Mouse (Mus musculus) left cerebral cortex, adult 2 months (tissue): ENCODE measurements around the gene Rpl38. TPM values are rescaled to one million over a fixed set of nuclear protein-coding genes. Genes with fewer than 3 reads are reported as not detected.
"Not testable (repeated sequence)": the region's sequence is repeated elsewhere in the genome, so short reads cannot be mapped to it uniquely, and the experiment has no call there.

Source experiments
- DNase-seq, 2 experiments: peaks; one replicate each; pipeline ENCODE4 v3.0.0; 2021 to 2022; ENCODE audit warnings: low spot score in 2 of 2, mixed read lengths in 1 of 2; ENCODE audit errors: extremely low spot score in 1 of 2
- H3K27ac ChIP-seq: fragments of 200-600 bp; 2 replicates; pipeline ENCODE4 v1.8.1; 2022
- H3K4me3 ChIP-seq: fragments of 200-600 bp; 2 replicates; pipeline ENCODE4 v1.8.1; 2022
- CTCF ChIP-seq: fragments of 200-600 bp; IDR thresholded peaks from 2 replicates; pipeline ENCODE4 v1.8.1; 2022; ENCODE audit warnings: antibody characterized with exemption, mild to moderate bottlenecking, moderate library complexity
- intact Hi-C: fragments of 180-260 bp; cut with DNase I; formaldehyde crosslinking; loops from one replicate; pipeline ENCODE4 v1.15.1; 2025
- total RNA-seq, 2 experiments: library from RNA; stranded (reverse); gene quantifications; 2 replicates each; pipeline ENCODE4 v1.2.3; 2021

The Rpl38 gene
- total RNA-seq, 2 experiments from 2014 or later, result 817 to 866 TPM

DNA sequence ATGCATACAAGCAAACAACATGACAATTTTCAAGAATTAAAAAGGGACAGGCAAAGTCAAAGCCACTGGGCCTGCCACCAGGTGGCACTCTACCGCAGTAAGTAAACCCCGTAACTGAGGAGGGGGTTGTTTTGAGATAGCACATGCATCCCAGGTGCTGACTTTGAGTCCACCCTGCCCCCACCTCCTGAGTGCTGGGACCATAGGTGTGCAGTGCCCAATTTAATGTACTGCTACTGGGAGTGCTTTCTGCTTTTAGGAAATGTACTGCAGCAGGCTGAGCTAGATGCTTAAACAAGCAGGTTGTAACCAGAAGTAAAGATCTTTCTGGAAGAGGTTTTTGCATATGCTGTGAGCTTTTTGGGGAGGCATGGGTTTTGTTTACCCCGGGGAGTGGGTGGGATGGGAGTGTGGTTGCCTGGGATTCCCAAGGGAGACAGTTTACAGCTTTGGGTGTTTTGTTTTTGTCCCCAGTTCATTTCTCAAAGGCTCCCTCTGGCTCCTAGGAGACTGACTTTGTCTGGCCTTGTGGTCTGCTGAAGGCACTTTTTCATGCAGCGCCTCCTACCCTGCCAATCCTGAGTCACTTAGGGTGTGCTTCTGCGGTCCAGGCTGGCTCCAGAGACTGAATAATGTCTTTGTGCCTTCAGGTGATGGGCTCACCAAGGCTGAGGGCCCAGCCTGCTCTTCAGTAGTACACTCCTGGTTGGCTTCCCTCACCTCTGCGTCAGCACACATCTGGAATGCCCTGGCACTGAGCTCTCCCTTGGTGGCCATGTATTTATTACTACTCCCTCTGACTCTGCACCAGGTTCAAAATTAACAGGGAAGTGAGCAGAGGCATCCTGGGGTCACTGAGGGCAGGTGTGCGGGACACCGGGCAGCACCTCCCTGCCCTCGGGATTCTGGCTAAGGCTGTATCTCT, 4.7 kb downstream of the Rpl38 start:
- intact Hi-C loops, result loop anchor here (2.0 to 5.0 kb wide), 3 partner anchors 64 to 239 kb away; partner anchors contain the start of gene Btbd17
- TF ChIP-seq CTCF, result peak; percentile 69
- Histone ChIP-seq H3K4me3 (no peak overlapping the region), H3K27ac (peak overlapping the region; percentile 44; the same call in 1 of the 2 replicates)
- DNase-seq, result peak; percentile 32 to 50

DNA sequence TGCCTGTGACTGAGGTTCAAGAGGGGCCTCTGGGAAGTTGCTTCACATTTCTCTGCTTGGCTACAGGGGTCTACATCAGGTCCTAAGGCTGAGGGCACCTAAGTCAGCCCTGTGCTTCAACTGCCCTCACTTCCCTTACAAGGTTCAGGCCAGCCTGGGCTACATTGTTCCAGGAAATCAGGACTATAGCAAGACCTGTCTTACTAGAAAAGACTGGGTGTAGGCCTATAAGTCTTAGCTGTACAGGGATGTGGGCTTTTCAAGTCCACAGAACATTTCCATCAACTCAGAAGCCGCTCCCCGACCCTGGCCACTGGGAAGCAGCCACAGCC, 5.4 kb downstream of the Rpl38 start:
- no peak overlapping the region; the same call in 1 of the 2 replicates for H3K27ac ChIP-seq
- DNase-seq, result no peak
- no peak overlapping the region for H3K4me3 ChIP-seq
- no peak for TF ChIP-seq CTCF
- intact Hi-C loops, result loop anchor here (2.0 to 5.0 kb wide), 3 partner anchors 63 to 239 kb away; partner anchors contain the start of gene Btbd17

- no peak for DNase-seq
- no peak overlapping the region for H3K27ac ChIP-seq
- intact Hi-C loops, result loop anchor here (5.0 kb wide), 1 partner anchor 238 kb away; no protein-coding TSS in a partner anchor
- no peak overlapping the region for H3K4me3 ChIP-seq
- no peak for TF ChIP-seq CTCF
Observed at GRCm38 (mm10) chr11:114674180-114674579, 5.9 kb downstream of the Rpl38 start.

GRCm38 (mm10) chr11:114674796-114675195, 6.5 kb downstream of the Rpl38 start:
- not testable (repeated sequence) for H3K27ac ChIP-seq, DNase-seq
- H3K4me3 ChIP-seq, result peak overlapping the region; percentile 61
- intact Hi-C loops, result loop anchor here (5.0 kb wide), 1 partner anchor 238 kb away; no protein-coding TSS in a partner anchor

GRCm38 (mm10) chr11:114675341-114675825, 7.1 kb downstream of the Rpl38 start, which contains the start of gene Ttyh2:
Gene Ttyh2, plus strand, starts transcription at chr11:114675431.
- no peak for TF ChIP-seq CTCF
- DNase-seq, result peak; percentile 47 to 69
- Histone ChIP-seq H3K4me3 (peak within 1 kb of the TSS; percentile 61), H3K27ac (peak within 1 kb of the TSS; percentile 84)
- intact Hi-C loops, result no loop called here

DNA sequence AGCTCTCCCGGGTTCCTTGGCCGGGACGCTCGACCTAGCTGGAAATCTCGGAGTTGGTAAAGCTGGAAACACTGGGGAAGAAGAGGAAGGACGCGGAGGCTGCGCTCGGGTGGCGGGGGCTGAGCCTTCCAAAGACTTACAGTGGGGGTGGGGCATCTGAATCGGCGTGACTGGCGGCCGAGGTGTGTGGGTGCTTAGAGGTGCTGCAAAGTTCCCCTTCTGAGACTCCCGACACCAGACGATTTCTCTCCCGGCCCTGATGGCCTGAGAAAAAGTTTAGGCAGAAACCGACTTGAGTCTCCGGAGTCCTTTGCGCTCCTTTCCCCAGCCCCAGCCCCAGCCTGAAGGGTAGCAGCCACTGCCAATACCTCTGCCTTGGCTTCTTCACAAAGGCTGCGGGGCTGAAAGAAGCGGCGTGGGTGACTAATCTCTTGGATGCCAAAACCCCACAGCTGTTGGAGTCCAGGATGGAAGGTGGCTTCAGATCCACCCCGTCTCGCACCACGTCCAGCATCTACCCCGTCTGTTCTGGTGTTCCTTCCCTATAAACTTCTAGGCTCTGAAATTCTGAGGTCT, 7.6 kb downstream of the Rpl38 start:
- H3K27ac ChIP-seq, result peak overlapping the region; percentile 84
- intact Hi-C loops, result no loop called here
- TF ChIP-seq CTCF, result no peak
- peak overlapping the region; percentile 61 for H3K4me3 ChIP-seq
- peak; percentile 44 to 48 for DNase-seq

DNA sequence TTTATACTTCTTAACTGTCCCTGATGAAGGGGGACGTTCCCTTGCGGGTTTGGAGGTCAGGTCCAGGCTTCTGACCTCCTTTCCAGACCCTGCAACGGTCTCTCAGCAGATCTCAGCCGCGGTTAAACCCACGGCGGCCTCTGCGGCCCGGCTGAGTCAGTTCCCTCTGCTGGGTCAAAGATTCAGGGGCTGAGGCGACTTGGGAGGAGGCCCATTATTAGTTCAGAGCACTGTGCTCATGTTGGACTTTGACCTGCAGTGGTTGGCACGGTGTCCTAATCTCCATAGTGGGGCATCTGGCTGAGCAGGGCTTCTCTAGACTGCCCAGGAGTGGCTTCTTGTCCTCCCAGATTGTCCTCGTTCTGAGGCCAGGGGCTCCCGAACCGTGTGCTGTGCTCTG, 8.1 kb downstream of the Rpl38 start:
- TF ChIP-seq CTCF, result no peak
- Histone ChIP-seq H3K4me3 (peak overlapping the region; percentile 61), H3K27ac (peak overlapping the region; percentile 84)
- intact Hi-C loops, result no loop called here
- no peak for DNase-seq

DNA sequence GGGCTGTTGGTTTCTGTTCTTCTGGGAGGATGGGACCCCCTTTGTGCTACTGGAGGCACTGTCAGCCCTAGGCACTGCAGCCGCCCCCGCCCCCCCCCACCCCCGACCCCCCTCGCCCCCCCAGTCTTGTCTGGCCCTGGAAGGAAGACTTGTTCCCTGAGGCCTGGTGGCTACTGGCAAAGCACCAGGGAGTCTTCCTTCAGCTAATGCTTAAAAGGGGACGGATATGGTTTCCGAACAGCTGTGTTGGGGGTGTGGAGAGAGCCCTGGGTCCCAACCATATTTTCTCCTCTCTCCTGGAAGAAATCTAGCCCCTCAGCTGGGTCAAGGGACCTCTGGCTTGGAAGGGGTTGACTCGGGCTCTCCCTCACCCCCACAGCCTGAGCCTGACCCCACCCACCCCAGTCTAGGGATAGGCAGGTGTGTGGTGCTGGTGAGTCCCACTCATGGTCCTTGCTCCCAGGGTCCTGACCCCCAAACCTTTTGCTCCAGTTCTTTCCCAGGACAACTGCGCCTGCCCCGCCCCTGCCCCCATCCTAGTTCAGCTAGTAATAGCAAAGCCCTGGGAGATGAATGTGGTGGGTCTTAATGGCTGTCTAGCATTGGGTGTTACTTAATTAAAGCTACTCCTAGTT, 8.7 kb downstream of the Rpl38 start:
- TF ChIP-seq CTCF, result no peak
- intact Hi-C loops, result no loop called here
- no peak overlapping the region for H3K27ac ChIP-seq
- peak overlapping the region; percentile 61 for H3K4me3 ChIP-seq
- no peak for DNase-seq

- no peak overlapping the region for H3K27ac ChIP-seq
- no peak for TF ChIP-seq CTCF
- no peak overlapping the region for H3K4me3 ChIP-seq
- DNase-seq, result no peak
- intact Hi-C loops, result no loop called here
Observed at GRCm38 (mm10) chr11:114679582-114679981, 11.3 kb downstream of the Rpl38 start.

GRCm38 (mm10) chr11:114680291-114680690, 12.0 kb downstream of the Rpl38 start:
- H3K4me3 ChIP-seq, result no peak overlapping the region
- H3K27ac ChIP-seq, result no peak overlapping the region
- intact Hi-C loops, result no loop called here
- TF ChIP-seq CTCF, result no peak
- DNase-seq, result no peak

DNA sequence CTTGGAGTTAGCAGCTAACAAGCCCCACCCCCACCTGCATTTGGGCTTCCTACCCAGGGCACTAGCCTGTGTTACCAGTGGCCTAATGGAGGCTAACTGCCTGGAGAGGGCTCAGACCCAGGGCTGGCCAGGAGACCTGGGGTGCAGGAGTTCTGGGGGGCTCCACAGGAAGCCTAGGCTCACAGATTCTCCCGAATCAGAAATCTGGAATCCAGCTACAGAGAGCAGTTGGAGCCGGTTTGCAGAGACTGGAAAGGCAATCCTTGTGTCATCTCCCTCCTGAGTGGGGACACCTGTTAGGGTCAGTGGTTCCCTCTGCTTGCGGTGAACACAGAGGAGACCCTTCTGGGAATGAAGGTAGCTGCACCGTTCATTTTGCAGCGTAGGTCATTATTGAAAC, 12.7 kb downstream of the Rpl38 start:
- Histone ChIP-seq H3K27ac (no peak overlapping the region), H3K4me3 (no peak overlapping the region)
- intact Hi-C loops, result no loop called here
- no peak for TF ChIP-seq CTCF
- no peak for DNase-seq
